Mouse (Mus musculus): ENCODE measurements around the gene Egln2. TPM values are rescaled to one million over a fixed set of nuclear protein-coding genes. Genes with fewer than 3 reads are reported as not detected.

The Egln2 gene
- polyA plus RNA-seq, 1 experiment: 5.2 TPM

- Histone ChIP-seq H3K36me3 (ENCODE audit: control insufficient read depth) (peaks cover 20% of the 10 kb centered on the region), H3K27me3 (ENCODE audit: control insufficient read depth) (no peaks in the 10 kb centered on the region), H3K4me1 (ENCODE audit: control insufficient read depth) (peaks cover 27% of the 10 kb centered on the region), H3K4me3 (replicated peaks) (peak within 1 kb of the TSS; percentile 86), H3K9me3 (ENCODE audit: control insufficient read depth, low read length) (no peaks in the 10 kb centered on the region)
- TF ChIP-seq GATA1 (IDR thresholded peaks at IDR 0.05; ENCODE audit: low read length): no peak
- no peak for TF ChIP-seq TAL1 (IDR thresholded peaks at IDR 0.05; ENCODE audit: low read length)
Measured at GRCm38 (mm10) chr7:27178324-27179216, 12.0 kb upstream of the Egln2 start, which contains the start of gene Rab4b. Rab4b (minus strand) TSS chr7:27178896.

- Histone ChIP-seq H3K4me1 (ENCODE audit: control insufficient read depth) (peaks cover 27% of the 10 kb centered on the region), H3K4me3 (replicated peaks) (peak overlapping the region; percentile 86), H3K9me3 (ENCODE audit: control insufficient read depth, low read length) (no peaks in the 10 kb centered on the region), H3K27me3 (ENCODE audit: control insufficient read depth) (no peaks in the 10 kb centered on the region), H3K36me3 (ENCODE audit: control insufficient read depth) (peaks cover 18% of the 10 kb centered on the region)
- TF ChIP-seq TAL1 (IDR thresholded peaks at IDR 0.05; ENCODE audit: low read length): no peak
- TF ChIP-seq GATA1 (IDR thresholded peaks at IDR 0.05; ENCODE audit: low read length): no peak
Measured at GRCm38 (mm10) chr7:27177942-27178323, 11.3 kb upstream of the Egln2 start.

GRCm38 (mm10) chr7:27174896-27175295 is 8.3 kb upstream of the Egln2 start:
- peaks cover 30% of the 10 kb centered on the region for H3K36me3 ChIP-seq (ENCODE audit: control insufficient read depth)
- no peaks in the 10 kb centered on the region for H3K27me3 ChIP-seq (ENCODE audit: control insufficient read depth)
- TF ChIP-seq GATA1 (IDR thresholded peaks at IDR 0.05; ENCODE audit: low read length) (no peak), TAL1 (IDR thresholded peaks at IDR 0.05; ENCODE audit: low read length) (no peak)
- H3K9me3 ChIP-seq (ENCODE audit: control insufficient read depth, low read length): no peaks in the 10 kb centered on the region
- H3K4me3 ChIP-seq (replicated peaks): no peak overlapping the region
- peaks cover 25% of the 10 kb centered on the region for H3K4me1 ChIP-seq (ENCODE audit: control insufficient read depth)

GRCm38 (mm10) chr7:27174496-27174895 is 7.9 kb upstream of the Egln2 start:
- no peaks in the 10 kb centered on the region for H3K9me3 ChIP-seq (ENCODE audit: control insufficient read depth, low read length)
- no peak overlapping the region for H3K4me3 ChIP-seq (replicated peaks)
- H3K4me1 ChIP-seq (ENCODE audit: control insufficient read depth): peaks cover 22% of the 10 kb centered on the region
- H3K27me3 ChIP-seq (ENCODE audit: control insufficient read depth): no peaks in the 10 kb centered on the region
- no peak for TF ChIP-seq GATA1 (IDR thresholded peaks at IDR 0.05; ENCODE audit: low read length)
- no peak for TF ChIP-seq TAL1 (IDR thresholded peaks at IDR 0.05; ENCODE audit: low read length)
- peaks cover 30% of the 10 kb centered on the region for H3K36me3 ChIP-seq (ENCODE audit: control insufficient read depth)

- Histone ChIP-seq H3K36me3 (ENCODE audit: control insufficient read depth) (peaks cover 32% of the 10 kb centered on the region), H3K9me3 (ENCODE audit: control insufficient read depth, low read length) (no peaks in the 10 kb centered on the region), H3K27me3 (ENCODE audit: control insufficient read depth) (no peaks in the 10 kb centered on the region), H3K4me3 (replicated peaks) (no peak overlapping the region), H3K4me1 (ENCODE audit: control insufficient read depth) (peaks cover 27% of the 10 kb centered on the region)
- TF ChIP-seq GATA1 (IDR thresholded peaks at IDR 0.05; ENCODE audit: low read length): no peak
- no peak for TF ChIP-seq TAL1 (IDR thresholded peaks at IDR 0.05; ENCODE audit: low read length)
Measured at GRCm38 (mm10) chr7:27170981-27171380, 4.4 kb upstream of the Egln2 start.

GRCm38 (mm10) chr7:27168371-27168770 is 1.8 kb upstream of the Egln2 start:
- H3K27me3 ChIP-seq (ENCODE audit: control insufficient read depth): no peaks in the 10 kb centered on the region
- TF ChIP-seq TAL1 (IDR thresholded peaks at IDR 0.05; ENCODE audit: low read length) (no peak), GATA1 (IDR thresholded peaks at IDR 0.05; ENCODE audit: low read length) (no peak)
- H3K9me3 ChIP-seq (ENCODE audit: control insufficient read depth, low read length): no peaks in the 10 kb centered on the region
- peaks cover 43% of the 10 kb centered on the region for H3K4me1 ChIP-seq (ENCODE audit: control insufficient read depth)
- no peak overlapping the region for H3K4me3 ChIP-seq (replicated peaks)
- peaks cover 35% of the 10 kb centered on the region for H3K36me3 ChIP-seq (ENCODE audit: control insufficient read depth)

GRCm38 (mm10) chr7:27167475-27168094 is 983 bp upstream of the Egln2 start:
- Histone ChIP-seq H3K27me3 (ENCODE audit: control insufficient read depth) (no peaks in the 10 kb centered on the region), H3K36me3 (ENCODE audit: control insufficient read depth) (peaks cover 37% of the 10 kb centered on the region), H3K4me1 (ENCODE audit: control insufficient read depth) (peaks cover 49% of the 10 kb centered on the region), H3K4me3 (replicated peaks) (peak overlapping the region; percentile 86), H3K9me3 (ENCODE audit: control insufficient read depth, low read length) (no peaks in the 10 kb centered on the region)
- no peak for TF ChIP-seq GATA1 (IDR thresholded peaks at IDR 0.05; ENCODE audit: low read length)
- TF ChIP-seq TAL1 (IDR thresholded peaks at IDR 0.05; ENCODE audit: low read length): no peak

GRCm38 (mm10) chr7:27166229-27166613 is 381 bp downstream of the Egln2 start:
- TF ChIP-seq TAL1 (IDR thresholded peaks at IDR 0.05; ENCODE audit: low read length) (no peak), GATA1 (IDR thresholded peaks at IDR 0.05; ENCODE audit: low read length) (no peak)
- peaks cover 47% of the 10 kb centered on the region for H3K36me3 ChIP-seq (ENCODE audit: control insufficient read depth)
- peak overlapping the region; percentile 86 for H3K4me3 ChIP-seq (replicated peaks)
- H3K27me3 ChIP-seq (ENCODE audit: control insufficient read depth): no peaks in the 10 kb centered on the region
- H3K9me3 ChIP-seq (ENCODE audit: control insufficient read depth, low read length): no peaks in the 10 kb centered on the region
- H3K4me1 ChIP-seq (ENCODE audit: control insufficient read depth): peaks cover 58% of the 10 kb centered on the region

GRCm38 (mm10) chr7:27165696-27166095 is 906 bp downstream of the Egln2 start:
- no peak for TF ChIP-seq TAL1 (IDR thresholded peaks at IDR 0.05; ENCODE audit: low read length)
- TF ChIP-seq GATA1 (IDR thresholded peaks at IDR 0.05; ENCODE audit: low read length): no peak
- H3K4me3 ChIP-seq (replicated peaks): peak overlapping the region; percentile 86
- no peaks in the 10 kb centered on the region for H3K27me3 ChIP-seq (ENCODE audit: control insufficient read depth)
- no peaks in the 10 kb centered on the region for H3K9me3 ChIP-seq (ENCODE audit: control insufficient read depth, low read length)
- peaks cover 49% of the 10 kb centered on the region for H3K36me3 ChIP-seq (ENCODE audit: control insufficient read depth)
- H3K4me1 ChIP-seq (ENCODE audit: control insufficient read depth): peaks cover 63% of the 10 kb centered on the region

Measured in erythroblast, embryonic 14.5 days (primary cell).